Mouse (Mus musculus): ENCODE measurements at regions not wholly inside any gene's neighbourhood (a gene's known extent, or its start where the extent isn't known, plus 50 kb on each side); places are given as distances from the start of the nearest gene placed in this dataset.

DNA sequence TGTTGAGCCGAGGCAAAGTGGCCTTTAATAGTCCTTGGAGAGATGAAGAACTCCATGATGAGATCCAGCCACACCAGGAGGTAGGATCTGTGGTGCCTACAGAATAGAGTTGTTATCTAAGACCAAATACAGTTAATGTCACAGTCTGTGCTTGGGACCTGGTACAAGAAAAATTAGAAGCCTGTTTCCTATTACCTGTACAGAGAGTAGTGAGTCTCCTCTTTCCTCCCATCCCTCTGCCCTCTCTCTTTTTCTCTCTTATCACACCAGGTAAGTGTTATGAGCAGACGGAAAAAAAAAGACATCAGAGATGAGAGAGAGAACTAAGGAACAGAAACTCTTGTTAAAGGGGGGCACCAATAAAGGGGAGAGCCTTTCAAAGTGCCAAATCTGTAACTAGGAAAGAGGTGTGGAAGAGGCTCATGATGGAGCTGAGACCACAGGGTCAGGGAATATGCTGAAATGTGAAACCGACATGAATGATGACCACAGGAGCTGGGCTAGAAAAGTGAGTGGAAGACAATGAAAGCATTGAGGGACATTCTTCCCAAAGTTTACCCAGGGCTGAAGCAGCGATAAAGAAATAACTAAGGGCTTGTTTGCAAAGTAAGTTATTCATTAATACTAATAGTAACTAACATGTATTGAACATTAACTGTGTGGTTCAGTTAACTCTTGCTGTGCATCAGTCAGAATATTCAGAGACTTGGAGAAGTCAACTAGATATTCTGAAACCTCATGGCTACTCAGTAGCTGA is 440.9 kb downstream of the Tns1 start:
- no peak overlapping the region for H3K4me2 ChIP-seq
- no peak for TF ChIP-seq CTCF (IDR thresholded peaks at IDR 0.05; ENCODE audit: low read depth)

DNA sequence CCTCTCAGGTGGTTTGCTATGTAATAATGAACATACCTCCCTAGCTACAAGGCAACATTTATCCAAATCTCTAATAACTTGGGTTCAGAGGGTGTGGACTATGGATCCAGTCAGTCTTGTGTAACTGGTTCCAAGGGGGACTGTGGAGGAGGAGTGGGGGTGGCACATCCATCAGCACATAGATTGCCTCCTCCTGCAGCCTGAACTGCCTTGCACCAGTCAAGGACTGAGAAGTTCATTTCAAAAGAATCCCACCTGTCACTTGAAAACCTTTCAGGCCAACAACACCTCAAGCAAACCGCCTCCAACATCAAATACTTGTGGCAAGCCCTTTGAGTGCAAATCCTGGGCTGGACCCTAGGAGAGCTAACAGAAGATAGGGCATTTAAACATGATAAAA is 442.6 kb downstream of the Tns1 start:
- Histone ChIP-seq H3K27ac (ENCODE audit: low read depth) (peak overlapping the region; percentile 77), H3K27me3 (ENCODE audit: insufficient read depth, low read length) (no peaks in the 10 kb centered on the region), H3K9me3 (ENCODE audit: low read depth, low read length) (no peaks in the 10 kb centered on the region), H3K4me3 (ENCODE audit: low read depth, low read length) (no peak overlapping the region), H3K36me3 (ENCODE audit: insufficient read depth) (no peaks in the 10 kb centered on the region), H3K9ac (no peak overlapping the region), H3K4me2 (no peak overlapping the region), H3K4me1 (ENCODE audit: insufficient read depth) (peaks cover 9% of the 10 kb centered on the region; the same call in 1 of the 2 replicates)
- no peak for TF ChIP-seq CTCF (IDR thresholded peaks at IDR 0.05; ENCODE audit: low read depth)
- DNase-seq (peak; percentile 42), ATAC-seq (ENCODE audit: insufficient read depth) (peak; percentile 79; the same call in 1 of the 2 replicates)
- 47% methylated on average over 1 of the region's 1 CpGs for WGBS

More for the DNA sequence above, 440.9 kb downstream of the Tns1 start:
- Histone ChIP-seq H3K4me1 (ENCODE audit: insufficient read depth) (peaks cover 9% of the 10 kb centered on the region; the same call in 1 of the 2 replicates), H3K9me3 (ENCODE audit: low read depth, low read length) (no peaks in the 10 kb centered on the region), H3K4me3 (ENCODE audit: low read depth, low read length) (no peak overlapping the region), H3K27ac (ENCODE audit: low read depth) (peak overlapping the region; percentile 77), H3K9ac (no peak overlapping the region), H3K36me3 (ENCODE audit: insufficient read depth) (no peaks in the 10 kb centered on the region), H3K27me3 (ENCODE audit: insufficient read depth, low read length) (no peaks in the 10 kb centered on the region)
- WGBS = 44% methylated on average over 4 of the region's 4 CpGs
- peak; percentile 30 for DNase-seq
- ATAC-seq (ENCODE audit: insufficient read depth) = peak; percentile 56

DNA sequence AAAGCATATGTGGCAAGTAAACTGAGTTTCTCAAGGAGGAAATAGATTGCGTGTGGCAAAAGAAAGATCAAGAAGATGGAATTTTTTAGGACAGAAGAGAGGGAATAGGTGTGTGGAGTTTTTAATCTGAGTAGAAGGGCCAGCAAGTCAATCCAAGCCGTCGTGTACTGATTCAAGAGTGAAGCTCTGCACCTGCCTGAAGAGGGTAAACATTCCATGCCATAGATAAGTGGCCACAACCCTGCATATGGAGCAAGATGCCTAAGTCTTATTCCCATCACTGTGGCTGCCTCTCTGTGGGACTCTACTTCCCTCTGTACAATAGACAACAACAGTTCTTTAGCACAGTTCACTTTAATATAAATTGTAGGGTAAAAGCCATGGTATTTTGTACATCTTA is 443.4 kb downstream of the Tns1 start:
- no peaks in the 10 kb centered on the region for H3K36me3 ChIP-seq (ENCODE audit: insufficient read depth)
- 56% methylated on average over 3 of the region's 3 CpGs for whole genome bisulfite sequencing
- peak overlapping the region; percentile 4; the same call in 1 of the 2 replicates for H3K27ac ChIP-seq (ENCODE audit: low read depth)
- no peak for TF ChIP-seq CTCF (IDR thresholded peaks at IDR 0.05; ENCODE audit: low read depth)
- H3K4me2 ChIP-seq = no peak overlapping the region
- ATAC-seq (ENCODE audit: insufficient read depth) (no peak), DNase-seq (no peak)
- H3K9me3 ChIP-seq (ENCODE audit: low read depth, low read length) = no peaks in the 10 kb centered on the region
- H3K4me3 ChIP-seq (ENCODE audit: low read depth, low read length) = no peak overlapping the region
- no peaks in the 10 kb centered on the region for H3K27me3 ChIP-seq (ENCODE audit: insufficient read depth, low read length)
- H3K4me1 ChIP-seq (ENCODE audit: insufficient read depth) = peaks cover 9% of the 10 kb centered on the region; the same call in 1 of the 2 replicates
- no peak overlapping the region for H3K9ac ChIP-seq

GRCm38 (mm10) chr1:73673851-73674235 is 450.4 kb downstream of the Tns1 start:
- Histone ChIP-seq H3K4me3 (ENCODE audit: low read depth, low read length) (no peak overlapping the region), H3K27ac (ENCODE audit: low read depth) (no peak overlapping the region), H3K27me3 (ENCODE audit: insufficient read depth, low read length) (no peaks in the 10 kb centered on the region), H3K4me2 (no peak overlapping the region), H3K9ac (no peak overlapping the region), H3K36me3 (ENCODE audit: insufficient read depth) (no peaks in the 10 kb centered on the region), H3K4me1 (ENCODE audit: insufficient read depth) (0 out of 2 replicates have a peak, but pooled peaks cover 4% of the 10 kb centered on the region), H3K9me3 (ENCODE audit: low read depth, low read length) (no peaks in the 10 kb centered on the region)
- WGBS = 85% methylated on average over 1 of the region's 1 CpGs
- no peak for TF ChIP-seq CTCF (IDR thresholded peaks at IDR 0.05; ENCODE audit: low read depth)
- ATAC-seq (ENCODE audit: insufficient read depth) (no peak), DNase-seq (no peak)

DNA sequence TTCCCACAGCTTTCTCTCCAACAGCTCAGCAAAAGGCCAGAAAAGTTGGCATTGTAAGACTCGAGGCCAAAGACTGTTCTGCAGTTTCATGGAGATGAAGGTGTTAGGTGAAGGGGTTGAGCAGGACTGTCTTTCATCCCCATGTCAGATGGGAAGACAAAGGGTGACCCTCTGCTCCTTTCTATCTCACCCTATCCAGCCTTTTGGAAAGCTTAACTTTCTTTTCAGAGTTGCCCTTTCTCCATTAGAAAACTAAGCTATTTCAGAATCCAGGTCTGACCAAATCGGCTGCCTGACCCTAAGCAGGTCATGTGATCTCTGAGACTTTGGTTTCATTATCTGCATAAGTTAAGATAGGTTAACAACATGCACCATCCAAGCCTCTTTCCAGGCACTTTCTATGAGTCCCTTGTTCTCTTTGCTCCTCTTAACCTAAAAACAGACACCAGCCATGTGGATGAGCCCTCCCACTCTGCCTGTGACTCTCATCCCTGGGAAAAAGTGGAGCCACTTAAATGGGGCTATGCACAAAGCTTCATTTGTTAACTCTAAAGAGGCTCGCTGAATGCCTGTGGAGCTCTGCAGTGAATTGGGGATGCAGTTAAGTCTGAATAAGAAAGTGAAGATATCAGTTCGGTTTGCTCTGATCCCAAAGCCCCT is 450.9 kb downstream of the Tns1 start:
- WGBS = 32% methylated on average over 4 of the region's 4 CpGs
- H3K4me1 ChIP-seq (ENCODE audit: insufficient read depth) = 0 out of 2 replicates have a peak, but pooled peaks cover 4% of the 10 kb centered on the region
- H3K4me2 ChIP-seq = no peak overlapping the region
- no peak overlapping the region for H3K27ac ChIP-seq (ENCODE audit: low read depth)
- no peaks in the 10 kb centered on the region for H3K36me3 ChIP-seq (ENCODE audit: insufficient read depth)
- no peaks in the 10 kb centered on the region for H3K9me3 ChIP-seq (ENCODE audit: low read depth, low read length)
- H3K27me3 ChIP-seq (ENCODE audit: insufficient read depth, low read length) = no peaks in the 10 kb centered on the region
- H3K9ac ChIP-seq = no peak overlapping the region
- no peak for TF ChIP-seq CTCF (IDR thresholded peaks at IDR 0.05; ENCODE audit: low read depth)
- no peak for DNase-seq
- H3K4me3 ChIP-seq (ENCODE audit: low read depth, low read length) = no peak overlapping the region
- ATAC-seq (ENCODE audit: insufficient read depth) = no peak

- Histone ChIP-seq H3K36me3 (ENCODE audit: insufficient read depth) (no peaks in the 10 kb centered on the region), H3K4me2 (no peak overlapping the region), H3K27me3 (ENCODE audit: insufficient read depth, low read length) (no peaks in the 10 kb centered on the region), H3K4me1 (ENCODE audit: insufficient read depth) (0 out of 2 replicates have a peak, but pooled peaks cover 4% of the 10 kb centered on the region), H3K9ac (no peak overlapping the region), H3K4me3 (ENCODE audit: low read depth, low read length) (no peak overlapping the region), H3K9me3 (ENCODE audit: low read depth, low read length) (no peaks in the 10 kb centered on the region), H3K27ac (ENCODE audit: low read depth) (no peak overlapping the region)
- DNase-seq (no peak), ATAC-seq (ENCODE audit: insufficient read depth) (no peak)
- TF ChIP-seq CTCF (IDR thresholded peaks at IDR 0.05; ENCODE audit: low read depth) = no peak
- WGBS = 71% methylated on average over 4 of the region's 4 CpGs
Measured at GRCm38 (mm10) chr1:73672239-73672638, 452.0 kb downstream of the Tns1 start.

DNA sequence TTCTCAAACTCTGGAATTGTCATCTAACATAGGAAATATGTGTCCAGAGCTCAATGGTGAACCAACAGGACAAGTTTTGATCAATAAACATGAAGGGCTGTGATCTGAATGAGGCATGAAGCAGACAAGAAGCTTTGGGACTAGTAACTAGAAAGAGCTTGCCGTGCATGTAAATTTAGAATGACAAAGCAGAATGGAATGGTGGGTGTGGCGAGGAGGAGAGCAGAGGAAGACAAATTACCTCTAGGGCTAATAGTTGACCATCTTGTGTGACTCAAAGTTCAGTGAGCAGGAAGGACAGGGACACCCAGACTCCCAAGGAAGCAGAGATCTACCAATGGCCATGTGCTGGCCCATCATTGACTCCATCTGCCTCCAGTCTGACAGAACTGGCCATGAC is 455.6 kb downstream of the Tns1 start:
- Histone ChIP-seq H3K4me1 (ENCODE audit: insufficient read depth) (0 out of 2 replicates have a peak, but pooled peaks cover under 1% of the 10 kb centered on the region), H3K27ac (ENCODE audit: low read depth) (no peak overlapping the region), H3K36me3 (ENCODE audit: insufficient read depth) (no peaks in the 10 kb centered on the region), H3K9me3 (ENCODE audit: low read depth, low read length) (no peaks in the 10 kb centered on the region), H3K4me2 (no peak overlapping the region), H3K4me3 (ENCODE audit: low read depth, low read length) (no peak overlapping the region), H3K27me3 (ENCODE audit: insufficient read depth, low read length) (no peaks in the 10 kb centered on the region), H3K9ac (no peak overlapping the region)
- ATAC-seq (ENCODE audit: insufficient read depth) (no peak), DNase-seq (no peak)
- 68% methylated on average over 2 of the region's 2 CpGs for WGBS
- no peak for TF ChIP-seq CTCF (IDR thresholded peaks at IDR 0.05; ENCODE audit: low read depth)

Measured in lung, embryonic 14.5 days (tissue).